Mouse (Mus musculus) megakaryocyte, adult 5-6 weeks (primary cell): ENCODE measurements around the gene Vmn1r129. TPM values are rescaled to one million over a fixed set of nuclear protein-coding genes. Genes with fewer than 3 reads are reported as not detected.
"Not testable (repeated sequence)": the region's sequence is repeated elsewhere in the genome, so short reads cannot be mapped to it uniquely, and the experiment has no call there.

Source experiments
- ATAC-seq: 2 replicates; pipeline ENCODE4 v1.8.0; 2016; ENCODE audit warnings: mild to moderate bottlenecking, inconsistent platforms; ENCODE audit not compliant: poor library complexity, severe bottlenecking
- total RNA-seq, 2 experiments: library from RNA; stranded (forward) in 1 of 2; stranded (reverse) in 1 of 2; fragments of 153-499, 151-499 nt in 1 of 2; fragments of 221-1000, 200-1000 nt in 1 of 2; gene quantifications; 2 replicates each; pipeline versions ENCODE4 v1.2.3 to v1.2.4; 2015 to 2017

Gene Vmn1r129
- total RNA-seq (2015): not detected in 2 replicates
- total RNA-seq (2017): not detected in 2 replicates

DNA sequence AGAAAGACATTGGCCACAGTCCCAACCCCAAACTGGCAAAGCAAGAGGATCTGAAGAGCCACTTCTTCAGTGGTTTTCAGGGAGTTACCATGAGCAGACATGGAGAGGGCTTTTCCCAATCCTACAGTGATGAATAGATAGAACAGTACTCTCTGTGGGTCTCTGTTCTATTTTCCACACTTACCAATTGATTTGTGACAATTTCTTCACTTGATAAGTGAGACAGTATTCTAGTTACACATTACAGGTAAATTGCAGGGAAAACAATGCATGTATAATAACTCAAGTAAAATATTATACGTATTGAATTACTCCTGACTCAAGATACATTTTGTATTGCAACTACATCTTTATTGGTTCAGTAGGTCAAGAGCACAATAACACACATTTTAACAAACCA lies at the start of gene Vmn1r129:
Gene Vmn1r129 (minus strand): TSS at position 101 of the 400 bp plus-strand sequence.
- ATAC-seq: not testable (repeated sequence)

DNA sequence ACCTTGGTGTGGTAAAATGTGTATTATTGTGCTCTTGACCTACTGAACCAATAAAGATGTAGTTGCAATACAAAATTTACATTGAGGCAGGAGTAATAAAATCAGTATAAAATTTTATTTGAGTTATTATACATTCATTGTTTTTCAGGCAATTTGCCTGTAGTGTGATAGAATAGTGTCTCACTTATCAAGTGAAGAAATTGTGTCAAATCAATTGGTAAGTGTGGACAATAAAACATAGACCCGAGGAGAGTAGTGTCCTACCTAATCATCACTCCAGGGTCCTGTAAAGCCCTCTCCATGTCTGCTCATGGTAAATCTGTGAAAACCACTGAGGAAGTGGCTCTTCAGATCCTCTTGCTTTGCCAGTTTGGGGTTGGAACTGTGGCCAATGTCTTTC lies 12.0 kb downstream of the Vmn1r129 start, which contains the start of gene Vmn1r128:
Gene Vmn1r128 (plus strand): TSS at position 301 of the 400 bp plus-strand sequence.
- ATAC-seq: not testable (repeated sequence)

DNA sequence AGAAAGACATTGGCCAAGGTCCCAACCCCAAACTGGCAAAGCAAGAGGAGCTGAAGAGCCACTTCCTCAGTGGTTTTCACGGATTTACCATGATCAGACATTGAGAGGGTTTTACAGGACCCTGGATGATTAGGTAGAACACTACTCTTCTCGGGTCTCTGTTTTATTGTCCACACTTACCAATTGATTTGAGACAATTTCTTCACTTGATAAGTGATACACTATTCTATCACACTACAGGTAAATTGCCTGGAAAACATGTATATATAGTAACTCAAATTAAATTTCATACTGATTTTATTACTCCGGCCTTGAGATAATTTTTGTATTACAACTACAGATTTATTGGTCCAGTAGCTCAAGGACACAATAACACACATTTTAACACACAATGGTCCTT lies 41.3 kb downstream of the Vmn1r129 start, which contains the start of gene Vmn1r127:
Gene Vmn1r127 (minus strand): TSS at position 101 of the 400 bp plus-strand sequence.
- ATAC-seq: not testable (repeated sequence)

Other genes with a start within 250 kb of the Vmn1r129 start
- not detected in 2 replicates for gene Vmn1r122, start 227.2 kb downstream of the Vmn1r129 start, total RNA-seq (2015)
- gene Vmn1r122, start 227.2 kb downstream of the Vmn1r129 start, total RNA-seq (2017): not detected in 2 replicates
- gene Vmn1r123, start 199.1 kb downstream of the Vmn1r129 start, total RNA-seq (2015): not detected in 2 replicates
- not detected in 2 replicates for gene Vmn1r123, start 199.1 kb downstream of the Vmn1r129 start, total RNA-seq (2017)
- not detected in 2 replicates for gene Gm5157, start 170.9 kb downstream of the Vmn1r129 start, total RNA-seq (2015)
- gene Gm5157, start 170.9 kb downstream of the Vmn1r129 start, total RNA-seq (2017): not detected in 2 replicates
- gene Vmn1r124, start 100.7 kb downstream of the Vmn1r129 start, total RNA-seq (2015): not detected in 2 replicates
- gene Vmn1r124, start 100.7 kb downstream of the Vmn1r129 start, total RNA-seq (2017): not detected in 2 replicates
- not detected in 2 replicates for gene Vmn1r125, start 89.1 kb downstream of the Vmn1r129 start, total RNA-seq (2015)
- not detected in 2 replicates for gene Vmn1r125, start 89.1 kb downstream of the Vmn1r129 start, total RNA-seq (2017)
- gene Vmn1r126, start 59.8 kb downstream of the Vmn1r129 start, total RNA-seq (2015): not detected in 2 replicates
- gene Vmn1r126, start 59.8 kb downstream of the Vmn1r129 start, total RNA-seq (2017): not detected in 2 replicates
- gene Vmn1r127, start 41.4 kb downstream of the Vmn1r129 start, total RNA-seq (2015): not detected in 2 replicates
- not detected in 2 replicates for gene Vmn1r127, start 41.4 kb downstream of the Vmn1r129 start, total RNA-seq (2017)
- gene Vmn1r128, start 11.9 kb downstream of the Vmn1r129 start, total RNA-seq (2015): not detected in 2 replicates
- not detected in 2 replicates for gene Vmn1r128, start 11.9 kb downstream of the Vmn1r129 start, total RNA-seq (2017)
- gene Gm6882, start 71.5 kb upstream of the Vmn1r129 start, total RNA-seq (2015): not detected in 2 replicates
- gene Gm6882, start 71.5 kb upstream of the Vmn1r129 start, total RNA-seq (2017): not detected in 2 replicates
- not detected in 2 replicates for gene Vmn1r130, start 150.5 kb upstream of the Vmn1r129 start, total RNA-seq (2015)
- not detected in 2 replicates for gene Vmn1r130, start 150.5 kb upstream of the Vmn1r129 start, total RNA-seq (2017)
- not detected in 2 replicates for gene Vmn1r131, start 184.8 kb upstream of the Vmn1r129 start, total RNA-seq (2015)
- gene Vmn1r131, start 184.8 kb upstream of the Vmn1r129 start, total RNA-seq (2017): not detected in 2 replicates